Mouse (Mus musculus): Measurements from ENCODE around the gene Nhsl1.

DNA sequence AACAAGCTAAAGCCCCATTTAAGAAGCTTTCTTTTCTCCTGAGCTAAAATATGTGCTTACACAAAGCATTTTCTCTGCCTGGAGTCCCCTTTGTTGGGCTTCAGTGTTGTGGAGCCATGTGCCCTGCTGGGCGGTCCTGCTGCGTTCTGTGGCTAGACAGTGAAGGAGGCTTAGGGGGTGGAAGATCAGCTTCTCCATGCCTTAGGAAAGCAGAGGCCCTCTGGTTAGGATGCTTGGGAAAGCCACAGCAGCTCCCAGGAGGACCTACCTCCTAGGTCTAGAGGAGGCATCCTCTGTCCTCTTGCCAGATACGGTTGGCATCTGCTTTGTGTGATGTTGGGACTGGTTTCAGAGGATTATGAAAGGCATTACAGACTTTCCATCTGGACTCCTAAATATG is 56.5 kb downstream of the Nhsl1 start:
- no peak for TF ChIP-seq CTCF (IDR thresholded peaks at IDR 0.05; ENCODE audit: borderline replicate concordance, insufficient read depth, low read depth, low read length)
- TF ChIP-seq POLR2A (IDR thresholded peaks at IDR 0.05; ENCODE audit: borderline replicate concordance, insufficient read depth, low read length) = no peak

Measured in cerebellum, adult 2 months (tissue).